Mouse (Mus musculus): ENCODE results near the gene Sh3bp2.

DNA sequence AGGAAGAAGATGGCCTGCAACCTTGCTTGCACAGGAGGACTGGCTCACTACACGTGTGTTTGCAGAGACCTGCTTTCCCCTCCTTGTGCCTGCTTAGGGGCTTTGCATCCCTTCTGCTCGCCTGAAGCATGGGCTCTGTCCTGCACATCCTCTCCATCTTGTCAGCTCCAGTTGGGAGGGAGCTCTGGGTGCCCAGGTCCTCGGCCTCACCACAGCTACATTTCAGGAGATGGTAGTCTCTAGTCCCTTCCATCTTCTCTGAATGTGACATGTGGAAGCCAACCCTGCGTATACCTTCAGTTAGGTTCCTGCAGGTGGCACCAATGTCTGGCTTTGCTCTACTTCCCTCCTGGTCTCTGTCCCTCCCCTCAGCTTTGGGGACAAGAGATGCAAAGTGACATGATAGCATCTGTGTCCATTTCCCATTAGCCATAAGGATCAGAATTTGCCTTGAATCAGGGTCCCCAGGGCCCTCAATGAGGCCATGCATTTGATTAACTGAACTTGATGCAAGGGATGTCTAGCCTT lies 1.6 kb upstream of the Sh3bp2 start:
- TF ChIP-seq GATA1 (IDR thresholded peaks at IDR 0.05; ENCODE audit: borderline replicate concordance, low read length), result no peak
- no peak for TF ChIP-seq FLI1 (IDR thresholded peaks at IDR 0.05; ENCODE audit: low read length)
